Mouse (Mus musculus): ENCODE results near the gene Abtb2.
"Not testable (repeated sequence)": the region's sequence is repeated elsewhere in the genome, so short reads cannot be mapped to it uniquely, and the experiment has no call there.

Gene Abtb2

DNA sequence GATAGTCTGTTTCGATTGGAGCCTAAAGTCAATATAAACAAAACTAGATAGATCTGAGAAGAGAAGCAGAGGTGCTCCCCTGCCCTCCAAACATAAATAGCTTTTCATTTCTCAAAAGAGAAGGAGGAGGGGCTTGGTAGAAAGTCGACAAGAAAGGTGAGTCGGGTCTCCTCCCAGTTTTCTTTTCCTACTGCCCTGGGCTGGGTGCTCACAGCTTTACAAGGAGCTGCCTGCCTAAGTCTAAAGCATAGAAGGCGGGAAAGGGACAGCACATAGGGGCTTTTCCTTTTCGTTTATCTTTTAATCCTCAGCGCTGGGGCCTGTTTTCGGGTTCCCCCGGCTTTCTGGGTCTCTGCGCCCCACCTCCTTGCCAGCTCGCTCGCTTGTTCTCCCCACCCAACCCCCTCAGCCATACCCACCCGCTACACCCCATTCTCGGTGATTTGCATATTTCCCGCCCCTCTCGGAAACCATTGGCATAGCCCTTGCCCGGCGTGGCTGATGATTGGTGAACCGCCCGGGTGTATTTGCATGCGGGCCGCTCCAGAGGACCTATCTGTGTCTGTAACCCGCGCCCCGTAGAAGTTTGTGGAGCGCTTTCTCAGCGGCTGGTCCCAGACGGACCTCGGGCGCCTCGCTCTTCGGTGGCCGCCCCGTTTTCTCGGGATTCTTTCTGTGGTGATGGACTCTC lies at the start of gene Abtb2:
TSS of gene Abtb2 (plus strand) at position 579 of the 691 bp plus-strand sequence.
- peak; percentile 72 for DNase-seq

DNA sequence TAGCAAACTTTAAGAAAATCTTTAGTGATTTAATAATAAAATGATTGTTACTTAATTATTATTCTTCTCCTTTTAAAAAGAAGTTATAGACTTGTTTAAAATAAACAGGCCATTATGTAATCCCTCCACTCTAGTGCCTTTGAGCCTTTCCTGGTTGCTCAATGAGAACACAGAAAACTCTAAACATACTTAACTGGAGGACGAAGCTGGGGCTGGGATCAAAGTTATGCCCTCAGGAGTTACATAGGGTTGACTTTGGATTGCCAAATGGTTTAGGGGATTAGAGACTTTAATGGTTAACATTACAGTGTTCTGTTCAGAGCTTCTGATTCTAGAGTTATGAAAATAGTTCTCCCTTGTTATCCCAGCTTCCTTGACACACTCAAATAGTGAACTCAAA lies 49.6 kb upstream of the Abtb2 start:
- no peak for DNase-seq

DNA sequence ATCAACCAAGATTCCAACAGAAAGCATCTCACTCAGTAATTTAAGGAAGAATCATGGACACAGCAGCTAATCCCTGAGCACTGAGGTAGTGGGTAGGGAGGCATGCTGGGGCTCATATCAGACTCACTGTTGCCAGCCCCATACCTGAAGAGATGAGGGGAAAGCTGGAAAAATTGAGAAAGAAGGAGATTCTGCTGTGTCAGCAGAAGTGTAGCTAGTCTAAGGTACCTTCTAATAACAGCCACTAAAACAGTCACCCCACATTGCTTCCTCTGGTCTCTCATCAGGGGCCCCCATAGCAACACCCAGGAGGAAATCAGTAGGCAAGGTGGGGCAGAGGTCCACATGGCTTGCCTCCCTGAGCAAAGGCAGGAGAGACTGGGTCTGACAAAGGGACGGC lies 40.5 kb upstream of the Abtb2 start:
- no peak for DNase-seq

GRCm38 (mm10) chr2:103547132-103547531 lies 19.0 kb upstream of the Abtb2 start:
- DNase-seq = peak; percentile 45

GRCm38 (mm10) chr2:103550301-103550700 lies 15.8 kb upstream of the Abtb2 start:
- DNase-seq = not testable (repeated sequence)

GRCm38 (mm10) chr2:103554041-103554440 lies 12.1 kb upstream of the Abtb2 start:
- DNase-seq = no peak

DNA sequence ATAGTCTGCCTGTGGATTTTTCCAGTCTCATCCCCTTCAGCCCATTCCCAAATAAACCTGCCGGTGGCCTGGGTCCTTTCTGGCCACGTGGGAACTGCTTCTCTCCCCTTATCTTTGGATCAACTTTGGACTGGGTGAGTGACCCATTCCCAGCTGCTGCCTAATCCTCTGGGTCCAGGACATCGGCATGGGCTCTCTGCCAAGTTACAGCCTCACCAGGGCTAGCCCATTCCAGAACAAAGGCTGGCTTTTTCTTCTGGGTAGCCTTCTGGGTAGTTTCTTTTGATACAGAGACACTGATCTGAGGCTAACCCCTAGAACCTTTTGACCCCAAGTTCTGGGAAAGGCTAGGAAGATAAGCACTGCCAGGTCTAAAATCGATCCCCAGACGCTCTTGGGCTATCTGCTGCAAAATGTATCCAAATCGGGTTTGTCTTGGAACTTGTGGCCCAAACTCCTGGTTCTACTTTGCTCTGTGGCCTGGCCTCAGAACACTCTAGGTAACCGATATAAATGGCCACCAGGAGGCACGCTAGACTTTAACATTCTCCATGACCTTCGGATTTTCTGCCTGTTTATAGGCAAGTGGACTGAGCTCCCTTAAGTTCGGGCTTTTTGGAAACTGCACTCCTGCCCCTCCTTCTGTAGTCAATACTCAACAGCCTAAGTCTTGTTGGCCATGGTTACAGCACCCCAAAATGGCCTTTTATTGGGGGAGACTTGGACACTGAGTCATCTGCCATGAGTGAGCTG lies 9.8 kb upstream of the Abtb2 start:
- no peak for DNase-seq

GRCm38 (mm10) chr2:103560955-103561354 lies 5.2 kb upstream of the Abtb2 start:
- no peak for DNase-seq

- no peak for DNase-seq
These were observed 1.6 kb upstream of the Abtb2 start for GRCm38 (mm10) chr2:103564427-103565023.

DNA sequence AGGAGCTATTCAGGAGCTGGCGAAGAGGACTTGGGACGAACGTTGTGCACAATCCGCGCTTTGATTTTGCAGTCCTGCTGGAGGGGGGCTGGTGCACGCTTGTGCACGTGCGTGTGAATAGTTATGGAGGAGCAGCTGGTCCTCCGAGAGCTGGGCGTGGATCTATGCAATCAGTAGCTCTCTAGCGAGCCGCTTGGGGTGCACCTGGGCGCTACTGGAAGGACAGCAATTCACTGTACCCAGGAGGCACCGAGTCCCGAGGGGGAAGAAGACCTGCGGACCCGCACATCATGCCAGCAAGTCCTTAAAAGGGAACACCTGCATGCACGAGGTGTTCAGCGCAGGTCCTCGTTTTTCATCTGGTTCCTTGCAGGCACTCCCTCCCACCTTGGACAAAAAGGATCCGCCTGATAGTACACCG lies 929 bp upstream of the Abtb2 start:
- DNase-seq = peak; percentile 15

- no peak for DNase-seq
These were observed 258 bp downstream of the Abtb2 start for GRCm38 (mm10) chr2:103566423-103566712.

DNA sequence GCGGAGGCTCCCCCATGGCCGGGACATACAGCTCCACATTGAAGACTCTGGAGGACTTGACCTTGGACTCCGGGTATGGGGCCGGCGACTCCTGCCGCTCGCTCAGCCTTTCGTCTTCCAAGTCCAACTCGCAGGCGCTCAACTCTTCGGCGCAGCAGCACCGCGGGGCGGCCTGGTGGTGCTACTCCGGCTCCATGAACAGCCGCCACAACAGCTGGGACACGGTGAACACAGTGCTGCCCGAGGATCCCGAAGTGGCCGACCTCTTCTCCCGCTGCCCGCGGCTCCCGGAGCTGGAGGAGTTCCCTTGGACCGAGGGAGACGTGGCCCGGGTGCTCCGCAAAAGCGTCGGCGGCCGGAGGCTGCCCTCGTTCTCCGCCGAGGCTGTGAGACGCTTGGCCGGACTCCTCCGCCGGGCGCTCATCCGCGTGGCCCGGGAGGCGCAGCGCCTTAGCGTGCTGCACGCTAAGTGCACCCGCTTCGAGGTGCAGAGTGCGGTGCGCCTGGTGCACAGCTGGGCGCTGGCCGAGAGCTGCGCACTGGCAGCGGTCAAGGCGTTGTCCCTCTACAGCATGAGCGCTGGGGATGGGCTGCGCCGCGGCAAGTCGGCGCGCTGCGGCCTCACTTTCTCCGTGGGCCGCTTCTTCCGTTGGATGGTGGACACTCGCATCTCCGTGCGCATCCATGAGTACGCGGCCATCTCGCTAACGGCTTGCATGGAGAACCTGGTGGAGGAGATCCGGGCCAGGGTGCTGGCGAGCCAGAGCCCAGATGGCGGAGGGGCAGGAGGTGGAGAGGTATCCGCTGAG lies 807 bp downstream of the Abtb2 start:
- peak; percentile 13 for DNase-seq

- no peak for DNase-seq
These were observed 2.1 kb downstream of the Abtb2 start for GRCm38 (mm10) chr2:103568161-103568560.

DNA sequence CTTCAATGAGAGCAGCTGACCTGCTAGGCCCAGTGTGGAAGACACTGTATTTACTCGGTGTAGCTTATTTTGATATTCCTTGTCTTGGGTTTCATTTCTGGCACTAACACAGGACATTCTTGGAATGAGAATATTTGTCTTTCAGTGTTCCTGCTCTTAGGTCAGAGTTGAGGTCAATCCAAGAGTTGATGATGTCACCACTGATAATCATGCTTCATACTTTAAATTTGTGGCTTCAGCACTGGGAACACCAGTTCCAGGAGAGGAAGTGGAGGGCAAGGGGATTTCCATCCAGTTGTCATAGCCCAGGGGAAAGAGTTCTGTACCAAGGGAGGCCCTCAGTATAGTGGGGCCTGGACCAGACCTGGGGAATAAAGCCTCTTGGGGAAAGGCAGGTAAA lies 3.6 kb downstream of the Abtb2 start:
- no peak for DNase-seq

DNA sequence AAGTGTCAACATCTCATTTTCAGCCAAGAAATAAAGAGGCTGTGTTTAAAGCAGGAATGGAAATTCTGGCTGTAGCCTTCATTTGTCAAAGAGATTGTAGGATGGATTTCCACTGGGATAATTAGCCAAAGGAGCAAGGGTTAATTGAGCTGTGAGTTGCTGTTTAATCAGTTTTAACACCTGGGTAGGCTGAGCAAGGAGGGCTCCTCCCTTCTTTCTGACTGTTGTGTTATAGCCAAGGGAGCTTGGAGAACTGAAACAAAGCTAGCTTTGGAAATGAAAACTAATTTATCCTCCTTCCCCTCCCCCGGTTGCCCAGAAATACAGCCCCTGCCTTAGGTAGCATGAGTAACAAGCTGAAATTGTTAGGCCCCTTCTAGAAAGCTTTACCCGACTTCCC lies 6.2 kb downstream of the Abtb2 start:
- no peak for DNase-seq

DNA sequence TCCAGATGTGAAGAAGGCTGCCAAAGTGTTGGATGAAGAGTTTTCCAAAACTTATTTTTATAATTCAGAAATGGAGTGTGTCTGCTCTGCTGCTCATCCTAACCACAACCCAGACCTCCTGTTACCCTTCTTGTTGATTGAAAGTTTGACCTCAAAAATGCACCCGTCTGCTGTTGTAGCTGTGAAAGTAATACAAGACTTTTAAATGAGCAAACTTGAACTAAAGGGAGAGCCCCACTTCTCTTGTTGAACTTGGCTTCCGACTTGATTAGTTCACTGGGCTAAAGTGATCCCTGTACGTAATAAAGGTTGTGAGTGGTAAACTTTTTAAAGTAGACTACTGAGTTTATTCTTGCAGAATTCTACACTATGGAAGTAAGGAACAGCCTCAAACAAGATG lies 10.3 kb downstream of the Abtb2 start:
- no peak for DNase-seq

- no peak for DNase-seq
These were observed 11.9 kb downstream of the Abtb2 start for GRCm38 (mm10) chr2:103577752-103578662.

GRCm38 (mm10) chr2:103578663-103579213 lies 12.6 kb downstream of the Abtb2 start:
- no peak for DNase-seq

DNA sequence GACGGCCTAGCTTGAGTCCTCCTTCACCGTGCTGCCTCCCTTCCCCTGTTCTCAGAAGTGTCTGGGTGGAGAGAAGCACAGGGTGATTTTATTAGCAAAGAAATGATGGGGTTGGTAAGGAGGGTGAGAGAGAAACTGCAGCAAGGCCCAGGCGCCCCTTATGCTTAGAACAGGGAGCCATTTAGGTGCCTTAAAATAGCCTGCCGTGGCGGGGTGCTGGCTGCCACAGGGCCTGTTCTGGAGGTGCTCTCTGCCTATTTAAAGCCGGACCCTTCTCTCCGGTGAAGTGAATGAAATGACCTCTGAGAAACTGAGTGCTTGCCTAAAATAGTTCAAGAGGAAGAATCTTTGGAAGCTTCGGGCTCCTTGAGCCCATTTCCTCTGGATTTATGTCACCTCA lies 14.6 kb downstream of the Abtb2 start:
- no peak for DNase-seq

DNA sequence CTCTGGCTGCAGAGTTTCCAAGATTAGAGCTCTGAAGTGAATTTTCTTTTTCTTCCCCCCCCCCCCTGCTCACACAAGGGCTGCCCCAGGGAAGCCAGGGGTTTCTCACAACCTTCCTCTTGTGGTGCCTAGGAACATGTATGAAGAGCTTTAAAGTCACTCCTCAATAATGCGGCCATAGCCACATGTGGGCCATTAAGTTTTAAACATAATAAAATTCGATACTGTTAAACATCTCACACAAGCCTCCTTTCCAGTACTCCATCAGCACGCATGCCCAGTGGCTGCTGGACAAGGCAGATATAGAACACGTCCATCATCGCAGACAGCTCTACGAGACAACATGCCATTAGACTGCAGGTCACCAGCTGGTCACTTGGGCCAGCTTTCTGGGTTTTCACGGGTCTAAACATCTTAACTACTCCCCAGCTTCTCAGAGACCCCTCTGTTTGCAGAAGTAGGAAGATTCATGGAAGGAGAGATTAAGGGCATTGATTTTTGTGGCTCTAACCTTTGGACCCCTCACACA lies 15.3 kb downstream of the Abtb2 start:
- DNase-seq = no peak

DNA sequence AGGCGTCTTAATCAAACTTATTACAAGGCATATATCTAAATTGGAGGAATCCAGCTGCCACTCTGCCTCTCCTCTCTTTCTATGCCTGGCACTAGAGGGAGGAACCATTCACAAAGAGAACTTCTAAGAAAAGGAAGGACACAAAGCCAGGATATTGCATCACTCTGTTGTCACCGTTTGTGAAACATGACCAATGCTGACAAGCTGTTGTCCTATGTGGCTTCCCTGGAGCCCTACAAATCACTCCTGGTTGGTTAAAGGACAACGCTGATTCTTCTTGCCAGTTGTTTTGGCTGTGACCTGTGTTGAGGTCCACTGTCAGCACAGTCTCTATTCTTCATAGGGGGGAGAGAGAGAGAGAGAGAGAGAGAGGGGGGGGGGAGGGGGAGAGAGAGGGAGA lies 17.2 kb downstream of the Abtb2 start:
- DNase-seq = no peak

DNA sequence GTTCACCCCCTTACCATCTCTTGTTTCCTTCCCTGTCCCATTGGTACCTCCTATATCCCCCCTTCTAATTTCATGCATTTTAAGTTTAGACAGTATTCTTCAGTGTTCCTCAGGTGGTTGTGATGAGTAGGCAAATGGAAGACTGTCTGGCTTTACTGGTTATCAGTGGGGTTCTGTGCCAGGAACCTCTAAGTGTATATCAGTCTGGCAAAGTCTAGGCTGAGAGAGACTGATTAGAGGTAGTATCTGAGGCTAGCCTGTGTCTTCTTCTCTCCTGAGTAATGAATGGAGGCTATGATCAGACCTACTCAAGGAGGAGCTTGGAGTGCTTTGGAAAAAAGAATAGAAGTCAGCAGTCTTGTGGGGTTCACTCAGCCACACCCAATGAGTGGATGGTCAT lies 18.0 kb downstream of the Abtb2 start:
- no peak for DNase-seq
